Mouse (Mus musculus) CH12.LX (cell line): Measurements from ENCODE around the gene Il18.
A peak's percentile ranks its signal among the peaks of the same experiment; 100 is the strongest.

ENCODE experiments used
- BHLHE40 ChIP-seq: IDR thresholded peaks from 2 replicates; pipeline ENCODE4 v1.6.1; 2011; ENCODE audit warnings: mild to moderate bottlenecking, low read depth, low read length, improper control_type of control experiment
- CTCF ChIP-seq, 2 experiments: IDR thresholded peaks in 1 of 2; conservative IDR thresholded peaks in 1 of 2; 2 replicates each; pipeline ENCODE4 v1.5.1; 2011 to 2012; ENCODE audit warnings: low read depth in 2 of 2, low read length in 2 of 2, improper control_type of control experiment in 1 of 2, inconsistent platforms in 1 of 2, mild to moderate bottlenecking in 1 of 2, moderate library complexity in 1 of 2
- MAFK ChIP-seq: IDR thresholded peaks from 2 replicates; pipeline ENCODE4 v1.6.1; 2011; ENCODE audit warnings: low read length, improper control_type of control experiment; ENCODE audit not compliant: insufficient replicate concordance
- MAZ ChIP-seq: IDR thresholded peaks from 2 replicates; pipeline ENCODE4 v1.6.1; 2012; ENCODE audit warnings: low read depth, mild to moderate bottlenecking, inconsistent platforms, low read length, improper control_type of control experiment, moderate library complexity
- MEF2A ChIP-seq: IDR thresholded peaks from 2 replicates; pipeline ENCODE4 v1.6.1; 2014; ENCODE audit warnings: low read depth, mild to moderate bottlenecking, inconsistent platforms, low read length, improper control_type of control experiment, borderline replicate concordance
- MYC ChIP-seq: IDR thresholded peaks from 2 replicates; pipeline ENCODE4 v1.6.1; 2011; ENCODE audit warnings: low read depth, mild to moderate bottlenecking, improper control_type of control experiment, low read length
- NRF1 ChIP-seq: IDR thresholded peaks from 2 replicates; pipeline ENCODE4 v1.6.1; 2014; ENCODE audit warnings: low read depth, mild to moderate bottlenecking, inconsistent platforms, low read length, improper control_type of control experiment, moderate library complexity
- POLR2A ChIP-seq: IDR thresholded peaks from 2 replicates; pipeline ENCODE4 v1.6.1; 2011; ENCODE audit warnings: low read depth, mild to moderate bottlenecking, improper control_type of control experiment, low read length
- RAD21 ChIP-seq: IDR thresholded peaks from 2 replicates; pipeline ENCODE4 v1.6.1; 2011; ENCODE audit warnings: low read depth, mild to moderate bottlenecking, low read length, improper control_type of control experiment, moderate library complexity
- TCF12 ChIP-seq: IDR thresholded peaks from 2 replicates; pipeline ENCODE4 v1.6.1; 2014; ENCODE audit warnings: low read depth, mild to moderate bottlenecking, inconsistent platforms, low read length, improper control_type of control experiment
- UBTF ChIP-seq: IDR thresholded peaks from 2 replicates; pipeline ENCODE4 v1.6.1; 2012; ENCODE audit warnings: low read depth, mild to moderate bottlenecking, inconsistent platforms, low read length, improper control_type of control experiment, moderate library complexity
- USF2 ChIP-seq: conservative IDR thresholded peaks from 2 replicates; pipeline ENCODE4 v1.6.1; 2011; ENCODE audit warnings: low read depth, low read length, improper control_type of control experiment
- ZC3H11A ChIP-seq: IDR thresholded peaks from 2 replicates; pipeline ENCODE4 v1.6.1; 2012; ENCODE audit warnings: low read depth, mild to moderate bottlenecking, inconsistent platforms, low read length, improper control_type of control experiment

- TF ChIP-seq RAD21, result no peak; the same call in 1 of the 2 replicates
- no peak for TF ChIP-seq MYC
- TF ChIP-seq MEF2A, result peak; percentile 66
- no peak for TF ChIP-seq CTCF (conservative IDR thresholded peaks at IDR 0.05 in 1 of 2, IDR thresholded peaks at IDR 0.05 in 1 of 2; ENCODE audit: low read depth in 2 of 2, low read length in 2 of 2)
- TF ChIP-seq NRF1, result no peak
- no peak for TF ChIP-seq ZC3H11A
- TF ChIP-seq POLR2A, result 0 out of 2 replicates have a peak, but pooled peaks have one; percentile 18
- no peak; the same call in 1 of the 2 replicates for TF ChIP-seq MAZ
- TF ChIP-seq USF2, result no peak
- peak; percentile 59; the same call in 1 of the 2 replicates for TF ChIP-seq BHLHE40
- peak; percentile 86 for TF ChIP-seq TCF12
- TF ChIP-seq UBTF, result no peak
- TF ChIP-seq MAFK, result peak; percentile 44; the same call in 1 of the 2 replicates
Observed at GRCm38 (mm10) chr9:50547859-50548478, 6.7 kb upstream of the Il18 start.
